Mouse (Mus musculus) liver, embryonic 11.5 days (tissue): ENCODE measurements at regions not wholly inside any gene's neighbourhood (a gene's known extent, or its start where the extent isn't known, plus 50 kb on each side); places are given as distances from the start of the nearest gene placed in this dataset.

Experiments used
- ATAC-seq: fragments of 200-750 bp; cut with Nextera tagmentation; replicated peaks from 2 replicates; pipeline ENCODE4 v1.8.0; 2017; ENCODE audit warnings: moderate number of reproducible peaks, mild to moderate bottlenecking, moderate TSS enrichment, moderate library complexity; ENCODE audit not compliant: low FRiP score
- DNase-seq: peaks from one replicate; pipeline ENCODE4 v3.0.0-alpha.2; 2017; ENCODE audit warnings: low spot score
- H3K27ac ChIP-seq: fragments of 300-500 bp; sonication (generic); 2 replicates; pipeline ENCODE4 v1.5.1; 2014; ENCODE audit warnings: mild to moderate bottlenecking, low read depth, low read length, control low read depth
- H3K27me3 ChIP-seq: fragments of 300-500 bp; sonication (generic); replicated peaks from 2 replicates; pipeline ENCODE4 v1.6.1; 2014; ENCODE audit warnings: low read length, mixed read lengths; ENCODE audit not compliant: control insufficient read depth, insufficient read depth
- H3K36me3 ChIP-seq: fragments of 300-500 bp; sonication (generic); 2 replicates; pipeline ENCODE4 v1.6.1; 2014; ENCODE audit warnings: mild to moderate bottlenecking, low read length, moderate library complexity, mixed read lengths; ENCODE audit not compliant: control insufficient read depth, insufficient read depth
- H3K4me1 ChIP-seq: fragments of 300-500 bp; sonication (generic); replicated peaks from 2 replicates; pipeline ENCODE4 v1.6.1; 2014; ENCODE audit warnings: low read length, mixed read lengths; ENCODE audit not compliant: control insufficient read depth, insufficient read depth
- H3K4me2 ChIP-seq: fragments of 300-500 bp; sonication (generic); 2 replicates; pipeline ENCODE4 v1.6.1; 2014; ENCODE audit warnings: mild to moderate bottlenecking, control low read depth, moderate library complexity
- H3K4me3 ChIP-seq: fragments of 300-500 bp; sonication (generic); 2 replicates; pipeline ENCODE4 v1.5.1; 2014; ENCODE audit warnings: low read depth, low read length, control low read depth
- H3K9ac ChIP-seq: fragments of 300-500 bp; sonication (generic); 2 replicates; pipeline ENCODE4 v1.6.1; 2014; ENCODE audit warnings: low read depth, low read length, control low read depth
- H3K9me3 ChIP-seq: fragments of 300-500 bp; sonication (generic); 2 replicates; pipeline ENCODE4 v1.6.1; 2016; ENCODE audit warnings: low read length, inconsistent platforms, mixed read lengths; ENCODE audit not compliant: control insufficient read depth
- WGBS: fragments of 180-500 bp; shearing (Covaris S2); extraction: QIAGEN DNeasy Blood & Tissue Kit; methylation state at CpG from one replicate; pipeline ENCODE4 v1.1.7; 2014; 5-methylcytosine and 5-hydroxymethylcytosine counted together

GRCm38 (mm10) chr1:120753406-120753805 lies 151.2 kb downstream of the En1 start:
- WGBS, result 90% methylated on average over 1 of the region's 1 CpGs

GRCm38 (mm10) chr1:120754337-120754736 lies 152.1 kb downstream of the En1 start:
- H3K27me3 ChIP-seq, result no peaks in the 10 kb centered on the region
- no peak overlapping the region for H3K27ac ChIP-seq
- no peaks in the 10 kb centered on the region for H3K4me1 ChIP-seq
- no peak overlapping the region for H3K4me2 ChIP-seq
- no peaks in the 10 kb centered on the region for H3K9me3 ChIP-seq
- WGBS, result 73% methylated on average over 5 of the region's 5 CpGs
- no peak overlapping the region for H3K9ac ChIP-seq
- DNase-seq, result no peak
- H3K36me3 ChIP-seq, result no peaks in the 10 kb centered on the region
- no peak overlapping the region for H3K4me3 ChIP-seq
- ATAC-seq, result no peak

More at GRCm38 (mm10) chr1:120753406-120753805, 151.2 kb downstream of the En1 start:
- ATAC-seq (no peak), DNase-seq (no peak)
- no peak overlapping the region for H3K9ac ChIP-seq
- no peaks in the 10 kb centered on the region for H3K27me3 ChIP-seq
- H3K9me3 ChIP-seq, result no peaks in the 10 kb centered on the region
- no peak overlapping the region for H3K4me2 ChIP-seq
- no peaks in the 10 kb centered on the region for H3K4me1 ChIP-seq
- no peak overlapping the region for H3K4me3 ChIP-seq
- no peak overlapping the region for H3K27ac ChIP-seq
- no peaks in the 10 kb centered on the region for H3K36me3 ChIP-seq

GRCm38 (mm10) chr1:120757283-120757821 lies 155.1 kb downstream of the En1 start:
- H3K36me3 ChIP-seq, result no peaks in the 10 kb centered on the region
- H3K9ac ChIP-seq, result no peak overlapping the region
- H3K4me3 ChIP-seq, result no peak overlapping the region
- ATAC-seq (no peak), DNase-seq (no peak)
- no peak overlapping the region for H3K4me2 ChIP-seq
- no peaks in the 10 kb centered on the region for H3K27me3 ChIP-seq
- H3K4me1 ChIP-seq, result no peaks in the 10 kb centered on the region
- 49% methylated on average over 9 of the region's 9 CpGs for WGBS
- no peaks in the 10 kb centered on the region for H3K9me3 ChIP-seq
- H3K27ac ChIP-seq, result no peak overlapping the region

GRCm38 (mm10) chr1:120758172-120758571 lies 156.0 kb downstream of the En1 start:
- no peak for DNase-seq

GRCm38 (mm10) chr1:120758762-120759161 lies 156.5 kb downstream of the En1 start:
- Histone ChIP-seq H3K4me2 (no peak overlapping the region), H3K4me1 (no peaks in the 10 kb centered on the region), H3K36me3 (no peaks in the 10 kb centered on the region), H3K9ac (no peak overlapping the region), H3K4me3 (no peak overlapping the region), H3K27me3 (no peaks in the 10 kb centered on the region), H3K27ac (no peak overlapping the region), H3K9me3 (no peaks in the 10 kb centered on the region)
- ATAC-seq, result no peak
- WGBS, result 41% methylated on average over 5 of the region's 5 CpGs
- no peak for DNase-seq

More at GRCm38 (mm10) chr1:120758172-120758571, 156.0 kb downstream of the En1 start:
- Histone ChIP-seq H3K4me3 (no peak overlapping the region), H3K9me3 (no peaks in the 10 kb centered on the region), H3K27ac (no peak overlapping the region), H3K4me2 (no peak overlapping the region), H3K36me3 (no peaks in the 10 kb centered on the region), H3K4me1 (no peaks in the 10 kb centered on the region), H3K27me3 (no peaks in the 10 kb centered on the region), H3K9ac (no peak overlapping the region)
- WGBS, result 68% methylated on average over 7 of the region's 7 CpGs
- ATAC-seq, result no peak

- Histone ChIP-seq H3K9me3 (no peaks in the 10 kb centered on the region), H3K4me2 (no peak overlapping the region), H3K27ac (no peak overlapping the region), H3K4me3 (no peak overlapping the region), H3K27me3 (no peaks in the 10 kb centered on the region), H3K36me3 (no peaks in the 10 kb centered on the region), H3K9ac (no peak overlapping the region), H3K4me1 (no peaks in the 10 kb centered on the region)
- ATAC-seq (no peak), DNase-seq (no peak)
- WGBS, result 74% methylated on average over 3 of the region's 3 CpGs
Observed at GRCm38 (mm10) chr1:120759380-120759779, 157.2 kb downstream of the En1 start.

- ATAC-seq, result no peak
- Histone ChIP-seq H3K27me3 (no peaks in the 10 kb centered on the region), H3K27ac (no peak overlapping the region), H3K4me1 (no peaks in the 10 kb centered on the region), H3K4me2 (no peak overlapping the region), H3K9ac (no peak overlapping the region), H3K4me3 (no peak overlapping the region), H3K9me3 (no peaks in the 10 kb centered on the region), H3K36me3 (no peaks in the 10 kb centered on the region)
- DNase-seq, result no peak
- 65% methylated on average over 9 of the region's 9 CpGs for WGBS
Observed at GRCm38 (mm10) chr1:120761364-120761763, 159.1 kb downstream of the En1 start.

GRCm38 (mm10) chr1:120762498-120762897 lies 160.3 kb downstream of the En1 start:
- no peak overlapping the region for H3K9ac ChIP-seq
- no peaks in the 10 kb centered on the region for H3K4me1 ChIP-seq
- ATAC-seq (no peak), DNase-seq (no peak)
- H3K27ac ChIP-seq, result no peak overlapping the region
- H3K4me3 ChIP-seq, result no peak overlapping the region
- WGBS, result 75% methylated on average over 2 of the region's 2 CpGs
- H3K9me3 ChIP-seq, result no peaks in the 10 kb centered on the region
- H3K36me3 ChIP-seq, result no peaks in the 10 kb centered on the region
- H3K27me3 ChIP-seq, result no peaks in the 10 kb centered on the region
- H3K4me2 ChIP-seq, result no peak overlapping the region

- Histone ChIP-seq H3K9me3 (no peaks in the 10 kb centered on the region), H3K27me3 (no peaks in the 10 kb centered on the region), H3K4me3 (no peak overlapping the region), H3K36me3 (no peaks in the 10 kb centered on the region), H3K27ac (no peak overlapping the region), H3K4me1 (no peaks in the 10 kb centered on the region), H3K4me2 (no peak overlapping the region), H3K9ac (no peak overlapping the region)
- WGBS, result 70% methylated on average over 4 of the region's 4 CpGs
- DNase-seq (no peak), ATAC-seq (no peak)
Observed at GRCm38 (mm10) chr1:120762921-120763595, 160.8 kb downstream of the En1 start.
